Mouse (Mus musculus) C2C12 (cell line): ENCODE results near the gene Daam1.

Experiments used
- CEBPB ChIP-seq: IDR thresholded peaks from one replicate; pipeline ENCODE4 v1.6.1; 2011; ENCODE audit warnings: low read depth, mild to moderate bottlenecking, control low read depth, moderate library complexity
- CTCF ChIP-seq: IDR thresholded peaks from one replicate; pipeline ENCODE4 v1.5.1; 2011; ENCODE audit not compliant: control insufficient read depth, insufficient read depth, insufficient read length
- MAX ChIP-seq: IDR thresholded peaks from one replicate; pipeline ENCODE4 v1.6.1; 2011; ENCODE audit warnings: mild to moderate bottlenecking, control low read depth
- MYOD1 ChIP-seq: IDR thresholded peaks from one replicate; pipeline ENCODE4 v1.6.1; 2011; ENCODE audit warnings: low read depth; ENCODE audit not compliant: control insufficient read depth, insufficient read length
- MYOG ChIP-seq: IDR thresholded peaks from one replicate; pipeline ENCODE4 v1.6.1; 2011; ENCODE audit not compliant: control insufficient read depth, insufficient read length; ENCODE audit errors: extremely low read depth
- USF1 ChIP-seq: IDR thresholded peaks from one replicate; pipeline ENCODE4 v1.6.1; 2011; ENCODE audit warnings: low read depth, mild to moderate bottlenecking, control low read depth, moderate library complexity

DNA sequence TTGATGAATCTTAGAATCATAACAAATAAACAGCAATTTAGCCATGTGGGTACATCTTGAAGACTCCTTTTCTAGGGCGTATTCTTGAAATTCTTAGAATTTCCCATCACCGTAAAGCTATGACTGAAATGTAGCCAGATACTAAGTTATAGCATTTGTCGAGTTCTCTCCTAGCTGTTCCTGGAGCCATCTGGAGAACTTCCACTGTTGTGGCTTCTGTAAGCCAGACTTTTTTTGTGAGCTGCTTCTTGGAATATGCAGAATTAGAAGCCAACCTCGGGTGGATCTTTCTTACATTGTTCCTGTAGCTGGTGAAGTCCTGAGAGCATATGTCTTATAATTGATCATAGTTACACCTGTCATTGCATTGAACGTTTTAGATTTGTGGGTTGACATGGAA lies 50.1 kb downstream of the Daam1 start:
- TF ChIP-seq CTCF: no peak
- TF ChIP-seq USF1: no peak
- no peak for TF ChIP-seq MAX
- TF ChIP-seq MYOD1: no peak
- no peak for TF ChIP-seq CEBPB
- no peak for TF ChIP-seq MYOG
